Mouse (Mus musculus): Measurements from ENCODE around the gene Wbp2nl. TPM values are rescaled to one million over a fixed set of nuclear protein-coding genes. Genes with fewer than 3 reads are reported as not detected.

Wbp2nl gene
- polyA plus RNA-seq, 2 experiments = 0.10 to 0.11 TPM

- Histone ChIP-seq H3K36me3 (replicated peaks; ENCODE audit: control insufficient read depth, insufficient read depth, low read depth) (peaks cover 61% of the 10 kb centered on the region), H3K27ac (peak overlapping the region; percentile 88), H3K27me3 (ENCODE audit: control insufficient read depth, insufficient read depth, low read length) (no peaks in the 10 kb centered on the region), H3K4me3 (ENCODE audit: insufficient read depth in 1 of 2, low read depth in 2 of 2, low read length in 2 of 2) (peak overlapping the region; percentile 80 to 89), H3K4me1 (replicated peaks; ENCODE audit: control insufficient read depth in 2 of 2, insufficient read depth in 2 of 2, low read length in 1 of 2) (peaks cover 57 to 73% of the 10 kb centered on the region in 2 experiments), H3K9me3 (ENCODE audit: control insufficient read depth, low read length) (no peaks in the 10 kb centered on the region), H3K9ac (replicated peaks) (peak overlapping the region; percentile 68), H3K4me2 (ENCODE audit: low read depth) (peak overlapping the region; percentile 97)
- under 1% methylated on average over 51 of the region's 51 CpGs for WGBS (ENCODE audit: insufficient replicate concordance)
- TF ChIP-seq CTCF (IDR thresholded peaks at IDR 0.05; ENCODE audit: low read depth) (no peak), EP300 (IDR thresholded peaks at IDR 0.05; ENCODE audit: low read depth) (peak; percentile 59; the same call in 1 of the 2 replicates)
- ATAC-seq (ENCODE audit: insufficient read depth) (peak; percentile 86), DNase-seq (ENCODE audit: low read depth in 3 of 3, low spot score in 3 of 3) (peak; percentile 99)
These were observed 47.2 kb downstream of the Wbp2nl start for GRCm38 (mm10) chr15:82345820-82346470.

- Histone ChIP-seq H3K27ac (peak overlapping the region; percentile 88), H3K9ac (replicated peaks) (peak overlapping the region; percentile 68), H3K27me3 (ENCODE audit: control insufficient read depth, insufficient read depth, low read length) (no peaks in the 10 kb centered on the region), H3K36me3 (replicated peaks; ENCODE audit: control insufficient read depth, insufficient read depth, low read depth) (peaks cover 63% of the 10 kb centered on the region), H3K4me2 (ENCODE audit: low read depth) (peak overlapping the region; percentile 97), H3K9me3 (ENCODE audit: control insufficient read depth, low read length) (no peaks in the 10 kb centered on the region), H3K4me3 (ENCODE audit: insufficient read depth in 1 of 2, low read depth in 2 of 2, low read length in 2 of 2) (peak overlapping the region; percentile 80 to 89), H3K4me1 (replicated peaks; ENCODE audit: control insufficient read depth in 2 of 2, insufficient read depth in 2 of 2, low read length in 1 of 2) (peaks cover 65 to 77% of the 10 kb centered on the region in 2 experiments)
- ATAC-seq (ENCODE audit: insufficient read depth) = no peak
- DNase-seq (ENCODE audit: low read depth in 3 of 3, low spot score in 3 of 3) = no peak
- TF ChIP-seq EP300 (IDR thresholded peaks at IDR 0.05; ENCODE audit: low read depth) = no peak
- peak; percentile 33; the same call in 1 of the 2 replicates for TF ChIP-seq CTCF (IDR thresholded peaks at IDR 0.05; ENCODE audit: low read depth)
- WGBS (ENCODE audit: insufficient replicate concordance) = 35% methylated on average over 14 of the region's 14 CpGs
These were observed 48.0 kb downstream of the Wbp2nl start for GRCm38 (mm10) chr15:82346580-82347302.

GRCm38 (mm10) chr15:82347303-82347676 is 48.5 kb downstream of the Wbp2nl start:
- Histone ChIP-seq H3K9me3 (ENCODE audit: control insufficient read depth, low read length) (no peaks in the 10 kb centered on the region), H3K4me1 (replicated peaks; ENCODE audit: control insufficient read depth in 2 of 2, insufficient read depth in 2 of 2, low read length in 1 of 2) (peaks cover 68 to 78% of the 10 kb centered on the region in 2 experiments), H3K27me3 (ENCODE audit: control insufficient read depth, insufficient read depth, low read length) (no peaks in the 10 kb centered on the region), H3K9ac (replicated peaks) (peak overlapping the region; percentile 68), H3K4me3 (ENCODE audit: insufficient read depth in 1 of 2, low read depth in 2 of 2, low read length in 2 of 2) (peak overlapping the region; percentile 80 to 89), H3K4me2 (ENCODE audit: low read depth) (peak overlapping the region; percentile 97), H3K36me3 (replicated peaks; ENCODE audit: control insufficient read depth, insufficient read depth, low read depth) (peaks cover 63% of the 10 kb centered on the region), H3K27ac (peak overlapping the region; percentile 88)
- 69% methylated on average over 4 of the region's 4 CpGs for WGBS (ENCODE audit: insufficient replicate concordance)
- no peak for DNase-seq (ENCODE audit: low read depth in 3 of 3, low spot score in 3 of 3)
- TF ChIP-seq CTCF (IDR thresholded peaks at IDR 0.05; ENCODE audit: low read depth) (no peak), EP300 (IDR thresholded peaks at IDR 0.05; ENCODE audit: low read depth) (no peak)
- ATAC-seq (ENCODE audit: insufficient read depth) = no peak

- Histone ChIP-seq H3K36me3 (replicated peaks; ENCODE audit: control insufficient read depth, insufficient read depth, low read depth) (peaks cover 65% of the 10 kb centered on the region), H3K9me3 (ENCODE audit: control insufficient read depth, low read length) (no peaks in the 10 kb centered on the region), H3K4me1 (replicated peaks; ENCODE audit: control insufficient read depth in 2 of 2, insufficient read depth in 2 of 2, low read length in 1 of 2) (peaks cover 66 to 76% of the 10 kb centered on the region in 2 experiments), H3K27me3 (ENCODE audit: control insufficient read depth, insufficient read depth, low read length) (no peaks in the 10 kb centered on the region), H3K9ac (replicated peaks) (peak overlapping the region; percentile 13; the same call in 1 of the 2 replicates), H3K4me3 (ENCODE audit: insufficient read depth in 1 of 2, low read depth in 2 of 2, low read length in 2 of 2) (peak overlapping the region in 1 of 2 experiments; percentile 80; a peak in 2 of 4 replicates), H3K4me2 (ENCODE audit: low read depth) (peak overlapping the region; percentile 97), H3K27ac (no peak overlapping the region)
- TF ChIP-seq CTCF (IDR thresholded peaks at IDR 0.05; ENCODE audit: low read depth) (no peak), EP300 (IDR thresholded peaks at IDR 0.05; ENCODE audit: low read depth) (no peak)
- WGBS (ENCODE audit: insufficient replicate concordance) = 90% methylated on average over 12 of the region's 12 CpGs
- DNase-seq (ENCODE audit: low read depth in 3 of 3, low spot score in 3 of 3) (no peak), ATAC-seq (ENCODE audit: insufficient read depth) (no peak)
These were observed 49.1 kb downstream of the Wbp2nl start for GRCm38 (mm10) chr15:82347852-82348251.
